Mouse (Mus musculus) testis, adult 2 months (tissue): ENCODE results near the gene H2afy2.

Experiments
- CTCF ChIP-seq: fragments of 200-500 bp; IDR thresholded peaks from 2 replicates; pipeline ENCODE4 v1.5.1; 2012; ENCODE audit warnings: low read depth, mild to moderate bottlenecking, inconsistent platforms, low read length, moderate library complexity; ENCODE audit not compliant: control insufficient read depth, insufficient read depth, insufficient replicate concordance
- POLR2A ChIP-seq: fragments of 200-500 bp; IDR thresholded peaks from 2 replicates; pipeline ENCODE4 v1.6.1; 2012; ENCODE audit warnings: low read depth, mild to moderate bottlenecking, inconsistent platforms, low read length, moderate library complexity; ENCODE audit not compliant: control insufficient read depth

DNA sequence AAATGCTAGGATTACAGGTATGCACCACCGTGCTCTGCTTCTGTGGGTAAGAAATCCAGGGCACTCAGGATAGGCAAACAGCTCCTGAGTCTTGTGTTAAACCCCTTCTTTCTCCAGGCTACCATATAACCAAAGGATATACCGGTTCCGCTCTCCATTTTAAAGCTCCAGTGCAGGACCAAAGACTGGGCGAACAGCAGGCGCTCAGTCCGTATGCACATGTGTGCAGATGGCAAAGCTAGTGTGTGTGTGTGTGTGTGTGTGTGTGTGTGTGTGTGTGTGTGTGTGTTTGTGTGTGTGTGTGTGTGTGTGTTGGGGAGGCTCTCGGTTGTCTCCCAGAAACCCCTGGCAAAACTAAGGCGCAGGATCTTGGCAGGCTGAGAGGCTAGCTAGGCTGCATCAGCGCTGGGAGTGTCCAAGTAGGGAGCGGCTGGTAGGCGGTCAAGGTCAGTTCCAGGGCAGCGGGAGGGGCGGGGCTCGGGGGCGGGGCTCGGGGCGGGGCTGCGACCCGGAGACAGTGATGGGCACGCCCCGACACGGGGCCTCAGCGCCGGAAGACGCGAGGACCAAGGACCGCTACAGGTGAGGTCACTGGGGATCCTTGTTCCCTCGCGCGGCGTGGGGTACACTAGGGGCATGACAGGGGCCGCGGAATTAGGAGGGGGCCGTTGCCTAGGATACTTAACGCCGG, 69.0 kb downstream of the H2afy2 start, which contains the start of gene Aifm2:
- TF ChIP-seq CTCF (no peak), POLR2A (peak; percentile 48)
